Mouse (Mus musculus) stomach, postnatal 0 days (tissue): Measurements from ENCODE around the gene Espnl.

Source experiments
- CTCF ChIP-seq: IDR thresholded peaks from 2 replicates; pipeline ENCODE4 v1.5.1; 2016; ENCODE audit warnings: antibody characterized with exemption, low read depth, mild to moderate bottlenecking, moderate library complexity
- EP300 ChIP-seq: optimal IDR thresholded peaks from 2 replicates; pipeline ENCODE3; 2016; ENCODE audit warnings: antibody characterized with exemption

DNA sequence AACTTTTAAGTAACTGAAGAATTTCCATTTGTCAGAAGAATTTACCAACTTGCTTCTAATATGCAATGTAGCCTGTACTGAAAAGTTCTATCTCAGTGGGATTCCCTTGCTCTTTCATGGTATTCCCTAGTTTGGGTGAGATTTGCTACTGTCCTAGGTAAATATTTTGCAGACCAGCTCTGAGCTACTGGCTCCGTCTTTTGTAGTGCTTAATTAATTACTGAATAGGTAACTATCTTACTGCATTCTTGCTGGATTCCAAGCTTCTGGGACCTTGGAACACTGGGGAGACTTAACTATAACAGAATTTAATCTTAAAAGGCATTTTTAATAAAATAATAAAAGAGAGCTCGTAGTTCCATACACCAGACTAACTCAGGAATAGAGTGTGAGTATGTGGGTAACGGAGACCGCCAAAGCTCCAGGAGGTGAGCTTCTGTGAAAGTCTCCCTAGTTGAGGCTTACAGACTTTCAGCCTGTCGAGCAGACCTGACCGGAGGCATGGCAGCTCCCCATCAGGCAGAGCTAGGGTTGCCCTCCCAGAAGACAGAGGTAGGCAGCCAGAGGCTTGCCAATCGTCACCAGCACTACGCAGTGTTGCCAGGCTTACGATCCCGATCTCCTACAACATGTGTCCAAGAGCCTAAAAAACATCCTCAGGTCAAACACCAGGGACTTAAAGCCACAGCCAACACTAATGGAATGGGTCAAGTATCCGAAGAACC lies 29.6 kb upstream of the Espnl start:
- TF ChIP-seq CTCF (no peak), EP300 (no peak)
